Mouse (Mus musculus) embryonic fibroblast, embryonic 13.5 days (primary cell): ENCODE results near the gene Slc22a23.

Experiments used
- CTCF ChIP-seq: IDR thresholded peaks from 2 replicates; pipeline ENCODE4 v1.5.1; 2011; ENCODE audit warnings: mild to moderate bottlenecking, control low read depth, low read length, moderate library complexity, borderline replicate concordance; ENCODE audit not compliant: insufficient read depth
- POLR2A ChIP-seq: IDR thresholded peaks from 2 replicates; pipeline ENCODE4 v1.6.1; 2011; ENCODE audit warnings: low read depth, mild to moderate bottlenecking, control low read depth, low read length, moderate library complexity

DNA sequence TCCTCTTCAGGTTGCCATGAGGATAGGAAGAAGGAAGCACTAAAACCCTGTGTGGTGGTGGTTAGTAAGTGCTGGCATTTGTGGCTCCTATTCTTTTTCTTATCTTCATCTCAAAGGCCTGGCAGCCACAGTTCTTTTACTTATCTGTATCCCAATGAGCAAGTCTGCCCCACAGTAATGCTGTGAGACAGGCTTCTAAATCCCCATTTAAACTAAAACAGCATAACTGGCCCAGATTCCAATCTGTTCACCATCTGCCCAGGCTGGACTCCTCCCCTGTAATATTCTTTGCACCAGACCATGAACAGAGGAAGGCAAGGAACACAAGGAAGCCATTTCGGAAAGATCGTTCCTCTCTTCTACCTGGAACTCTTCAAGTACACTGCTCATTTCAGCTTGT lies 70.6 kb downstream of the Slc22a23 start:
- TF ChIP-seq CTCF (no peak), POLR2A (no peak)
